Mouse (Mus musculus) CH12.LX (cell line): ENCODE data around the gene Neurl1a.

Experiments used
- CTCF ChIP-seq, 2 experiments: IDR thresholded peaks in 1 of 2; conservative IDR thresholded peaks in 1 of 2; 2 replicates each; pipeline ENCODE4 v1.5.1; 2011 to 2012; ENCODE audit warnings: low read depth in 2 of 2, low read length in 2 of 2, improper control_type of control experiment in 1 of 2, inconsistent platforms in 1 of 2, mild to moderate bottlenecking in 1 of 2, moderate library complexity in 1 of 2
- KAT2A ChIP-seq: IDR thresholded peaks from 2 replicates; pipeline ENCODE4 v1.6.1; 2012; ENCODE audit warnings: low read length, improper control_type of control experiment, inconsistent platforms; ENCODE audit not compliant: insufficient replicate concordance
- NELFE ChIP-seq: IDR thresholded peaks from 2 replicates; pipeline ENCODE4 v1.6.1; 2011; ENCODE audit warnings: low read depth, low read length, improper control_type of control experiment
- POLR2A ChIP-seq: IDR thresholded peaks from 2 replicates; pipeline ENCODE4 v1.6.1; 2011; ENCODE audit warnings: low read depth, mild to moderate bottlenecking, improper control_type of control experiment, low read length
- ZC3H11A ChIP-seq: IDR thresholded peaks from 2 replicates; pipeline ENCODE4 v1.6.1; 2012; ENCODE audit warnings: low read depth, mild to moderate bottlenecking, inconsistent platforms, low read length, improper control_type of control experiment
- ZKSCAN1 ChIP-seq: IDR thresholded peaks from 2 replicates; pipeline ENCODE4 v1.6.1; 2012; ENCODE audit warnings: low read depth, inconsistent platforms, low read length, improper control_type of control experiment, borderline replicate concordance

GRCm38 (mm10) chr19:47280894-47281293 lies 102.3 kb downstream of the Neurl1a start:
- TF ChIP-seq POLR2A = no peak
- no peak for TF ChIP-seq CTCF (conservative IDR thresholded peaks at IDR 0.05 in 1 of 2, IDR thresholded peaks at IDR 0.05 in 1 of 2; ENCODE audit: low read depth in 2 of 2, low read length in 2 of 2)
- no peak for TF ChIP-seq NELFE
- TF ChIP-seq ZC3H11A = no peak
- no peak for TF ChIP-seq ZKSCAN1
- TF ChIP-seq KAT2A = no peak
